Mouse (Mus musculus): ENCODE results near the gene Ttn.

DNA sequence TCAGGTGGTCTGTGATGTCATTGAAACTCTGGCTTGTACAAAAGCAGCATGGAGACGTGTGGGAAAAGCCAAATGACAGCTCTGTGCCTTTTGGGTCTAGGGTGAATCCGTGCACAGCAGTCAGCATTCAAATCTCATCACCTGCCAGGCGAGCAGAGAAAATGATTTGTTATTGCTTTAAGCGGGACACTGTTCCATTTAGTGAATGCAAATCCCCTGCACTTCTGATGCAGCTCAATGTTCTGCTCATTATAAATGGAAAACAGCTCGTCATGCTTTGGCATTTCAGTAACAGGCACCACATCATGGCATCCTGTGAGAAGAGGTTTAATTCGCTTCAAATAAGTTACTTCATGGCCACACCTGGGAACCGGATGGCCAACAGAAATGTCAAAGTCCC, 24.7 kb upstream of the Ttn start:
- TF ChIP-seq POLR2A (IDR thresholded peaks at IDR 0.05; ENCODE audit: extremely low read depth, insufficient read depth, low read length) (no peak), CTCF (IDR thresholded peaks at IDR 0.05; ENCODE audit: extremely low read depth, insufficient read depth, low read length) (no peak)

Measured in cortical plate, adult 2 months (tissue).